Mouse (Mus musculus): ENCODE measurements around the gene AU040320.

GRCm38 (mm10) chr4:126802174-126802573, 48.8 kb downstream of the AU040320 start:
- no peak for TF ChIP-seq CTCF (IDR thresholded peaks at IDR 0.05; ENCODE audit: insufficient read depth, low read depth, low read length)
- no peak for TF ChIP-seq POLR2A (IDR thresholded peaks at IDR 0.05; ENCODE audit: insufficient read depth, low read depth, low read length)
